Mouse (Mus musculus) gastrocnemius, postnatal 36 days (tissue): Measurements from ENCODE around the gene AW011738. TPM values are rescaled to one million over a fixed set of nuclear protein-coding genes. Genes with fewer than 3 reads are reported as not detected.
A peak's percentile ranks its signal among the peaks of the same experiment; 100 is the strongest.

Source experiments
- DNase-seq, 2 experiments: peaks; one replicate each; pipeline ENCODE4 v3.0.0; 2022
- intact Hi-C: fragments of 180-260 bp; cut with DNase I; formaldehyde crosslinking; loops from one replicate; pipeline ENCODE4 v1.15.1; 2025
- total RNA-seq, 2 experiments: library from RNA; stranded (reverse); gene quantifications; 2 replicates each; pipeline ENCODE4 v1.2.3; 2021

AW011738 gene
- total RNA-seq, 2 experiments from 2014 or later = 2.8 to 4.4 TPM

- intact Hi-C loops = no loop called here
- DNase-seq = peak; percentile 56 to 60
These were observed 5.8 kb upstream of the AW011738 start, which contains the start of gene Agrn for GRCm38 (mm10) chr4:156197131-156197828. Agrn (minus strand) TSS chr4:156197488.

GRCm38 (mm10) chr4:156197829-156198205 lies 5.3 kb upstream of the AW011738 start:
- intact Hi-C loops = no loop called here
- peak; percentile 78 to 86 for DNase-seq

- DNase-seq = no peak
These were observed 2.3 kb upstream of the AW011738 start, which contains the start of gene Isg15 for GRCm38 (mm10) chr4:156200623-156201475. Isg15 (minus strand) TSS chr4:156200818.

GRCm38 (mm10) chr4:156202462-156202893 lies 626 bp upstream of the AW011738 start:
- intact Hi-C loops = loop anchor here (2.0 kb wide), 1 partner anchor 32 kb away; the partner anchor contains the start of gene Plekhn1
- no peak for DNase-seq

More at GRCm38 (mm10) chr4:156200623-156201475, 2.3 kb upstream of the AW011738 start, which contains the start of gene Isg15:
- intact Hi-C loops = no loop called here

GRCm38 (mm10) chr4:156203413-156204131 lies 468 bp downstream of the AW011738 start:
- intact Hi-C loops = loop anchor here (2.0 kb wide), 1 partner anchor 31 kb away; the partner anchor contains the start of gene Plekhn1
- no peak for DNase-seq

DNA sequence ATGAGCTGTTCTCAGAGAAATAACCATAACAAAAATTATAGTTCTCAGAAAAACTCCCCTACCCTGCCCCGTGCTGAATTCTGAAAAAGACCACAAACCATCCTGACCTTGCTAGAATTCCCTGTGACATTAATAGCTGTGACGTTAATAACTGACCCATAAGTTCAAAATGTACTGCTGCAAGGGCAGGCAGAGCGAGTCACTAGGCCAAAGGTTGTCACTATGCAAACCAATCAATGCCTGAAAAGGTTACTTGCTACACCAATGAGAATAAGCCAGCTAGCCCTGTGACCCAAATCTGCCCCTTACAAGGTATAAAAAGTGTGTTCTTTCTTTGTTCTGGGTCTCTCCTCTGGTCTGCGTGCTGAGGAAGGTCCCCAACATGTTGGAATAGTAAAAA lies 5.8 kb downstream of the AW011738 start:
- no peak for DNase-seq
- intact Hi-C loops = no loop called here

GRCm38 (mm10) chr4:156209963-156210635 lies 7.0 kb downstream of the AW011738 start:
- DNase-seq = no peak
- intact Hi-C loops = no loop called here

DNA sequence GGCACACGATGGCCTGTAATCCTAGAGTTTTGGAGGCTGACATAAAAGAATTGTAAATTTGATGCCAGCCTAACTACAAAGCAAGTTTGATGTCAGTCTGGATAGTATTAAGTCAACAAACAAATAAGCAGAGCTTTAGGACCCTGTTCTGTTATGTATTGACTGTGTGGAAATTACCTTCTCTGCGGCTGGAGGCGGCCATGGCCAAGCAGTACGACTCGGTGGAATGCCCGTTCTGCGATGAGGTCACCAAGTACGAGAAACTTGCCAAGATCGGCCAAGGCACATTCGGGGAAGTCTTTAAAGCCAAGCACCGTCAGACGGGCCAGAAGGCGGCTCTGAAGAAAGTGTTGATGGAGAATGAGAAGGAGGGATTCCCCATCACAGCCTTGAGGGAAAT lies 10.0 kb downstream of the AW011738 start:
- DNase-seq = no peak
- intact Hi-C loops = no loop called here

GRCm38 (mm10) chr4:156215649-156216048 lies 12.5 kb downstream of the AW011738 start, which contains the start of gene Perm1:
Perm1 (plus strand) TSS chr4:156215868.
- intact Hi-C loops = no loop called here
- peak; percentile 64 to 73 for DNase-seq

GRCm38 (mm10) chr4:156216196-156216595 lies 13.1 kb downstream of the AW011738 start:
- intact Hi-C loops = no loop called here

GRCm38 (mm10) chr4:156217022-156217669 lies 14.0 kb downstream of the AW011738 start:
- no peak for DNase-seq
- intact Hi-C loops = no loop called here

More at GRCm38 (mm10) chr4:156216196-156216595, 13.1 kb downstream of the AW011738 start:
- DNase-seq = no peak

DNA sequence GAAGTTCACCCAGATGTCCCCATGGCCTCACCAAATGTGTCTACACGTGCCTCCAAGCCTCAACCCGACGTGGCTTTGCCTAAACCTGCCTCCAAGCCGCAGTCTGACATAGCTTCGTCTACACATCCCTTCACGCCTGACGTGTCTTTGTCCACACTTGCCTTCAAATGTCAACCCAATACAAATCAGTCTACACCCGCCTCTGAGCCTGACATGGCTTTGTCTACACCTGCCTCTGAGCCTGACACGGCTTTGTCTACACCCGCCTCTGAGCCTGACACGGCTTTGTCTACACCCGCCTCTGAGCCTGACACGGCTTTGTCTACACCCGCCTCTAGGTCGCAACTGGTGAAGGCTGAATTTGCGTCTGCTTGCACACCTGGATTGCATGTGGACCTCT lies 14.7 kb downstream of the AW011738 start:
- DNase-seq = no peak
- intact Hi-C loops = no loop called here

GRCm38 (mm10) chr4:156219936-156220335 lies 16.8 kb downstream of the AW011738 start:
- intact Hi-C loops = no loop called here
- no peak for DNase-seq

- DNase-seq = no peak
- intact Hi-C loops = no loop called here
These were observed 21.2 kb downstream of the AW011738 start for GRCm38 (mm10) chr4:156224276-156224675.

DNA sequence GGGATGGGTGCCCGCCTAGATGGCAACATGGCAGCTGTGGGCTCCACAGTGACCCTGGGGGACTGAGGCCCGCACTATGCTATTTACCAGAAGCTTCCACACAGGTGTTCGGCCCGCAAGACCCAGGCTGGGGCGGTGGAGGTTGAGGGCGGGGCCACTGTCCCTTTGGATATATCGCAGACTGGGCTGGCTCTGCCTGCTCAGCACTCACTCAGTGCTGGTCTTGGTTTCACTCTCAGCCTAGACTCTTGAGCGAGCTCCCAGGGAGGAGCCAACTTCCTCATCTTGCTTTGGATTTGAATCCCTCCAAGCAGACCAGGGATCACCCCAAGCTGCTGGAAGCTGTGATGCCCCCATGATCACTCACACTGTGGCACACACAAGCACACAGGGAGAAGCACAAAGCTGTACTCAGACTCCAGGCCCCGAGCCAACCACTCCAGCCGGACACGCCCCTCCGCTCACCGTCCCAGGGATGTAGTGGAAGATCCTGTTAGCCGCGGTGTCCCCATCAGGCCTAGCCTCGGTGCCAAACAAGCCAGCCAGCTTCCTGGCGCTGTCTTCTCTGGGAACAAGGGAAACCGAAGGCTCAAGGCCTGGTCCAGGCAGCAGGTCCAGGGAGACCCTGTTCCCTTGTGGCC lies 24.8 kb downstream of the AW011738 start:
- intact Hi-C loops = no loop called here
- DNase-seq = no peak

DNA sequence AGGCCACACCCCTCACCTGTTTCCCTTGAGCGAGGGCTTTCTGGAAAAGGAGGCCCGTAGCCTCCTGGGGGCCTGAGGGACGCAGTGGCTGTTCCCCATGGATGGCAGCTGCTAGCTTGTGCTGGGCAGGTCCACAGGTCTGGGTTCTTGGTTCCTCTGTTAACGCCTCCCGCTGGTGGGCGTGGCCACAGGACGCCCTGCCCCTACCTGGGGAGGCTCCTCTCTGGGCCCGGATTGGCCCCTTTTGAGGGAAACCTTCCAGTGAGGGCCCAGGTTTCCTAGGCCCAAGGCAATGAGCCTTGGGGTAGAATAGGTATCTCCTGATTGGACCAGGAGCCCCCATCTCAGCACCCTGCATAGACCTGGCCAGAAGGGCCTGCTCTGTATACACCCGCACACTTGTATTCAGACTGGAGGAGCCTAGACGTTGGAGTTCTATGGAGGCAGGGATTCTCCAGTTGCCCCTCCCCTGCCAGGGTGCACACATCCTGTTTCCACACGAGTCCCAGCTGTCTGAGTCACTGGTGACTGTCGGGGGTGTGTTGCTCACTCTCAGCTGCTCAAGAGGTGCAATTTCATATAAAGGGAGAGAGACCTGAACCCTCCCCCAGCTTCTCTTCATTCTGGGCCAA lies 25.4 kb downstream of the AW011738 start:
- intact Hi-C loops = no loop called here
- DNase-seq = no peak

DNA sequence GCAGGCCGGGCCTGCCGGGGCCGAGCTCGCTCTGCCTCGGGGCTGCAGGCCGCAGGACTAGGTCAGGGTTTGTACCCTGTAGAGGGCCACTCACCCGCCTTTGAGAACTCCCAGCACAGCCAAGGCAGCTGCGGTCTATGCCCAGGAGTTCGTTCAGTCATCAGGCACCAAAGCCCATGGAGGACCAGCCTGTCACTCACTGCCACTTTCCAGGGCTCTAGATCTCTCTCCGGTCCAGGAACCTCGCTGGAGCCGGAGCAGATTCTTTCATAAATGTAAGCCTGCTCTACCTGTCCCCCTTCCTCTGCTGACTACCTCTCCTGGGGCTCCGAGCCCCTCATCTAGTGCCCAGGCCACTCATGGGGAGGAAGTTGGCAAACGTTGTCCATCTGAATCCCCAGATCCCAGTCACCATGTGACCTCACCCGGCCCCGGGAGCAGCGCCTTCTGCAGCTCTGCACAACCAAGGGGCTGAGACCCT lies 31.0 kb downstream of the AW011738 start:
- DNase-seq = no peak
- intact Hi-C loops = loop anchor here (2.0 kb wide), 1 partner anchor 31 kb away; the partner anchor contains the start of gene AW011738

DNA sequence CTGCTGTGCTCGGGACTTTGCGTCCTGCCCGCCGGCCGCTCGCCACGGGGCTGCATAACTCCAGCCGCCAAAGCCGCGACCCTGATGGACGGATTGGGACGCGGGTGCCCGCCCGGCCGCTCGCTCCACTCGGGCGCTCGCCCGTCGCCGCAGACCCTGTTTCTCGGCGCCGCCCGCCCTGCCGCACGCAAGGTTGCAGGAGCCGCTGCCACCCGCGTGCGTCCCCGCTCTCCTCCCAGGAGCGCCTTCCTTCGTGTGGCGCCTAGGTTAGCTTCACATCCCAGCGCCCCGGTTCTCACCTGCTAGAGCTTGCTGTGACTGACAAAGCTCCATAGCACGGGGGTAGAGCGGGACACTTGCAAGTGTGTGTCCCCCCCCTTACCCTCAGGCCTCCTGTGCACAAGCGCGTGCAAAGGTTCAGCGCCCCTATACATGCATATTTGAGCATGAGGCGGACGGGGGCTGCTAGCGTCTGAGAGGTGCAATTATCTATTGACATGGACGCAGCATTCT lies 31.7 kb downstream of the AW011738 start, which contains the start of gene Plekhn1:
Plekhn1 (minus strand) TSS at position 157 of the 513 bp plus-strand sequence.
- intact Hi-C loops = loop anchor here (2.0 kb wide), 1 partner anchor 32 kb away; the partner anchor contains the start of gene AW011738
- DNase-seq = peak; percentile 59 to 60
